Mouse (Mus musculus): ENCODE measurements around the gene Dst. TPM values are rescaled to one million over a fixed set of nuclear protein-coding genes. Genes with fewer than 3 reads are reported as not detected.

The Dst gene
- total and polyA plus RNA-seq, 3 experiments = 9.1 to 28.0 (median 20.5) TPM

DNA sequence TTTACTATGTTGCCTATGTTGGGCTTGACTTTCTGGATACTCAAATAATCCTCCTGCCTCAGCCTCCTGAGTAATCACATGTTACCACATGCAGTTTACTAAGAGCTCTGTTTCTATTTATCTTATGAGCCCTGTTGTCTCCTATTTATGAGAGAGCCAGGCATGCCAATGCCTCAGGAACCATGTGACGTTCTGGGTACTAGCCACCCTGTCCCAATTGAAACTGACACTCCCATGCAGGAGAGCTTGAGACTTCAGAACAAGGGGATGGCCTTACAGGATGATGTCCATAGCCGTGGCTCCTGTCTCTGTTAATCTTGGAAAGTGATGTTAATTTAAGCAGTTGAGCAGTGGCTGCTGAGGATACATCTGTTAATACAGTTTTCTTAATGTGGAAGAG is 220.8 kb downstream of the Dst start:
- H3K4me2 ChIP-seq (ENCODE audit: insufficient read depth, low read depth, poor library complexity, severe bottlenecking) = no peak overlapping the region
- in situ Hi-C loops (cut with MboI; ENCODE audit: low pct_ligation_motif_present, low pct_unique_long_range_greater_than_20kb, low sequenced_read_pairs) (loop anchor here (5.0 kb wide), 1 partner anchor 34 kb away; no protein-coding TSS in a partner anchor), dilution Hi-C loops (cut with MboI; ENCODE audit: extremely low pct_ligation_motif_present, extremely low pct_unique_long_range_greater_than_20kb, low sequenced_read_pairs) (no loop called here)
- no peaks in the 10 kb centered on the region for H3K27me3 ChIP-seq (replicated peaks)
- DNase-seq (ENCODE audit: extremely low read depth) = no peak
- TF ChIP-seq ELF1 (IDR thresholded peaks at IDR 0.05; ENCODE audit: low read depth, low read length) (no peak), USF1 (IDR thresholded peaks at IDR 0.05; ENCODE audit: low read depth, low read length) (no peak), E2F4 (IDR thresholded peaks at IDR 0.05; ENCODE audit: insufficient replicate concordance, low read depth, low read length) (no peak), ZKSCAN1 (IDR thresholded peaks at IDR 0.05; ENCODE audit: borderline replicate concordance, low read depth, low read length) (no peak), CHD2 (IDR thresholded peaks at IDR 0.05; ENCODE audit: low read length) (no peak), SIN3A (IDR thresholded peaks at IDR 0.05; ENCODE audit: low read length) (no peak), SMC3 (IDR thresholded peaks at IDR 0.05; ENCODE audit: low read depth, low read length) (no peak), GABPA (IDR thresholded peaks at IDR 0.05; ENCODE audit: insufficient replicate concordance, low read depth, low read length) (no peak), MYC (IDR thresholded peaks at IDR 0.05; ENCODE audit: low read depth, low read length) (no peak), ZNF384 (IDR thresholded peaks at IDR 0.05; ENCODE audit: low read depth, low read length) (no peak), POLR2A (IDR thresholded peaks at IDR 0.05; ENCODE audit: low read depth, low read length) (no peak), RAD21 (IDR thresholded peaks at IDR 0.05; ENCODE audit: low read depth, low read length) (no peak), JUN (IDR thresholded peaks at IDR 0.05; ENCODE audit: insufficient read depth, low read depth, low read length) (no peak), NELFE (IDR thresholded peaks at IDR 0.05; ENCODE audit: low read depth, low read length) (no peak), JUND (conservative IDR thresholded peaks at IDR 0.05; ENCODE audit: low read depth, low read length) (no peak), POLR2AphosphoS2 (IDR thresholded peaks at IDR 0.05; ENCODE audit: low read depth, low read length) (no peak), MAZ (IDR thresholded peaks at IDR 0.05; ENCODE audit: low read depth, low read length) (no peak)
- no peak overlapping the region for H3K27ac ChIP-seq (ENCODE audit: insufficient read depth, low read depth)
- no peak overlapping the region for H3K4me3 ChIP-seq (replicated peaks in 1 of 3; ENCODE audit: low read depth in 2 of 3, low read length in 2 of 3, poor library complexity in 1 of 3)
- no peak overlapping the region for H3K9ac ChIP-seq (ENCODE audit: insufficient read depth, low read depth)
- H3K79me2 ChIP-seq (replicated peaks; ENCODE audit: control insufficient read depth, extremely low read depth, insufficient read depth, poor library complexity, severe bottlenecking) = no peaks in the 10 kb centered on the region
- peaks cover 6 to 63% of the 10 kb centered on the region in 2 experiments for H3K4me1 ChIP-seq (ENCODE audit: control insufficient read depth in 1 of 2, insufficient read depth in 2 of 2)
- H3K36me3 ChIP-seq (replicated peaks in 1 of 2; ENCODE audit: control insufficient read depth in 1 of 2, insufficient read depth in 1 of 2, low read length in 1 of 2) = peaks cover 0 to 25% of the 10 kb centered on the region in 2 experiments
- no peaks in the 10 kb centered on the region for H3K9me3 ChIP-seq (replicated peaks; ENCODE audit: low read length)

GRCm38 (mm10) chr1:34129691-34130090 is 221.7 kb downstream of the Dst start:
- Histone ChIP-seq H3K4me1 (ENCODE audit: control insufficient read depth in 1 of 2, insufficient read depth in 2 of 2) (peaks cover 6 to 60% of the 10 kb centered on the region in 2 experiments), H3K9ac (ENCODE audit: insufficient read depth, low read depth) (no peak overlapping the region), H3K79me2 (replicated peaks; ENCODE audit: control insufficient read depth, extremely low read depth, insufficient read depth, poor library complexity, severe bottlenecking) (no peaks in the 10 kb centered on the region), H3K9me3 (replicated peaks; ENCODE audit: low read length) (no peaks in the 10 kb centered on the region), H3K27ac (ENCODE audit: insufficient read depth, low read depth) (no peak overlapping the region), H3K4me2 (ENCODE audit: insufficient read depth, low read depth, poor library complexity, severe bottlenecking) (no peak overlapping the region), H3K36me3 (replicated peaks in 1 of 2; ENCODE audit: control insufficient read depth in 1 of 2, insufficient read depth in 1 of 2, low read length in 1 of 2) (peaks cover 0 to 21% of the 10 kb centered on the region in 2 experiments), H3K4me3 (replicated peaks in 1 of 3; ENCODE audit: low read depth in 2 of 3, low read length in 2 of 3, poor library complexity in 1 of 3) (no peak overlapping the region), H3K27me3 (replicated peaks) (no peaks in the 10 kb centered on the region)
- TF ChIP-seq MXI1 (IDR thresholded peaks at IDR 0.05; ENCODE audit: low read depth, low read length) (no peak), ZNF384 (IDR thresholded peaks at IDR 0.05; ENCODE audit: low read depth, low read length) (no peak), EP300 (IDR thresholded peaks at IDR 0.05; ENCODE audit: low read length) (no peak), NELFE (IDR thresholded peaks at IDR 0.05; ENCODE audit: low read depth, low read length) (no peak), GABPA (IDR thresholded peaks at IDR 0.05; ENCODE audit: insufficient replicate concordance, low read depth, low read length) (no peak), TBP (conservative IDR thresholded peaks at IDR 0.05; ENCODE audit: low read depth, low read length) (no peak), USF1 (IDR thresholded peaks at IDR 0.05; ENCODE audit: low read depth, low read length) (no peak), ZKSCAN1 (IDR thresholded peaks at IDR 0.05; ENCODE audit: borderline replicate concordance, low read depth, low read length) (no peak), MAZ (IDR thresholded peaks at IDR 0.05; ENCODE audit: low read depth, low read length) (no peak), MYC (IDR thresholded peaks at IDR 0.05; ENCODE audit: low read depth, low read length) (no peak), E2F4 (IDR thresholded peaks at IDR 0.05; ENCODE audit: insufficient replicate concordance, low read depth, low read length) (no peak), JUND (conservative IDR thresholded peaks at IDR 0.05; ENCODE audit: low read depth, low read length) (no peak), POLR2AphosphoS2 (IDR thresholded peaks at IDR 0.05; ENCODE audit: low read depth, low read length) (no peak), TCF12 (IDR thresholded peaks at IDR 0.05; ENCODE audit: low read depth, low read length) (no peak), SMC3 (IDR thresholded peaks at IDR 0.05; ENCODE audit: low read depth, low read length) (no peak), NRF1 (IDR thresholded peaks at IDR 0.05; ENCODE audit: low read depth, low read length) (no peak), POLR2A (IDR thresholded peaks at IDR 0.05; ENCODE audit: low read depth, low read length) (no peak), ETS1 (conservative IDR thresholded peaks at IDR 0.05; ENCODE audit: low read depth, low read length) (no peak)
- in situ Hi-C loops (cut with MboI; ENCODE audit: low pct_ligation_motif_present, low pct_unique_long_range_greater_than_20kb, low sequenced_read_pairs) = loop anchor here (5.0 kb wide), 1 partner anchor 33 kb away; no protein-coding TSS in a partner anchor
- dilution Hi-C loops (cut with MboI; ENCODE audit: extremely low pct_ligation_motif_present, extremely low pct_unique_long_range_greater_than_20kb, low sequenced_read_pairs) = no loop called here
- no peak for DNase-seq (ENCODE audit: extremely low read depth)
